Mouse (Mus musculus) embryonic facial prominence, embryonic 15.5 days (tissue): Measurements from ENCODE around the gene F2rl2. TPM values are rescaled to one million over a fixed set of nuclear protein-coding genes. Genes with fewer than 3 reads are reported as not detected.

Experiments used
- ATAC-seq: fragments of 200-750 bp; cut with Nextera tagmentation; 2 replicates; pipeline ENCODE4 v1.8.0; 2017; ENCODE audit warnings: low read depth, moderate TSS enrichment; ENCODE audit not compliant: insufficient number of reproducible peaks, low FRiP score, low TSS enrichment
- H3K27ac ChIP-seq: fragments of 300-500 bp; sonication (generic); replicated peaks from 2 replicates; pipeline ENCODE4 v1.5.1; 2015; ENCODE audit warnings: mild to moderate bottlenecking, inconsistent platforms
- H3K27me3 ChIP-seq: fragments of 300-500 bp; sonication (generic); 2 replicates; pipeline ENCODE4 v1.6.1; 2015; ENCODE audit warnings: inconsistent platforms
- H3K36me3 ChIP-seq: fragments of 300-500 bp; sonication (generic); 2 replicates; pipeline ENCODE4 v1.6.1; 2015; ENCODE audit warnings: mild to moderate bottlenecking, inconsistent platforms
- H3K4me1 ChIP-seq: fragments of 300-500 bp; sonication (generic); 2 replicates; pipeline ENCODE4 v1.6.1; 2015; ENCODE audit warnings: inconsistent platforms
- H3K4me2 ChIP-seq: fragments of 300-500 bp; sonication (generic); replicated peaks from 2 replicates; pipeline ENCODE4 v1.6.1; 2015; ENCODE audit warnings: mild to moderate bottlenecking, inconsistent platforms
- H3K4me3 ChIP-seq: fragments of 300-500 bp; sonication (generic); replicated peaks from 2 replicates; pipeline ENCODE4 v1.5.1; 2015; ENCODE audit warnings: mild to moderate bottlenecking, inconsistent platforms
- H3K9ac ChIP-seq: fragments of 300-500 bp; sonication (generic); 2 replicates; pipeline ENCODE4 v1.6.1; 2015; ENCODE audit warnings: inconsistent platforms
- H3K9me3 ChIP-seq: fragments of 300-500 bp; sonication (generic); replicated peaks from 2 replicates; pipeline ENCODE4 v1.6.1; 2016; ENCODE audit warnings: inconsistent platforms
- WGBS: fragments of 180-500 bp; shearing (Covaris S2); methylation state at CpG from one replicate; pipeline ENCODE4 v1.1.7; 2015; 5-methylcytosine and 5-hydroxymethylcytosine counted together
- polyA plus RNA-seq: library from polyadenylated mRNA; unstranded; fragments of >200 nt; fragmentation: Nextera tagmentation; extraction: Ambion mirVana; gene quantifications from 2 replicates; pipeline ENCODE4 v1.2.1, GENCODE M21; 2015

Gene F2rl2
- polyA plus RNA-seq, 1 experiment from 2014 or later: 0.31 TPM

- 89% methylated on average over 5 of the region's 5 CpGs for WGBS
- Histone ChIP-seq H3K9me3 (no peaks in the 10 kb centered on the region), H3K4me1 (no peaks in the 10 kb centered on the region), H3K27ac (no peak overlapping the region), H3K36me3 (peaks cover 21% of the 10 kb centered on the region), H3K4me3 (no peak overlapping the region), H3K9ac (no peak overlapping the region), H3K4me2 (no peak overlapping the region), H3K27me3 (no peaks in the 10 kb centered on the region)
- ATAC-seq: no peak
Observed at GRCm38 (mm10) chr13:95670534-95670933, 26.1 kb upstream of the F2rl2 start.

DNA sequence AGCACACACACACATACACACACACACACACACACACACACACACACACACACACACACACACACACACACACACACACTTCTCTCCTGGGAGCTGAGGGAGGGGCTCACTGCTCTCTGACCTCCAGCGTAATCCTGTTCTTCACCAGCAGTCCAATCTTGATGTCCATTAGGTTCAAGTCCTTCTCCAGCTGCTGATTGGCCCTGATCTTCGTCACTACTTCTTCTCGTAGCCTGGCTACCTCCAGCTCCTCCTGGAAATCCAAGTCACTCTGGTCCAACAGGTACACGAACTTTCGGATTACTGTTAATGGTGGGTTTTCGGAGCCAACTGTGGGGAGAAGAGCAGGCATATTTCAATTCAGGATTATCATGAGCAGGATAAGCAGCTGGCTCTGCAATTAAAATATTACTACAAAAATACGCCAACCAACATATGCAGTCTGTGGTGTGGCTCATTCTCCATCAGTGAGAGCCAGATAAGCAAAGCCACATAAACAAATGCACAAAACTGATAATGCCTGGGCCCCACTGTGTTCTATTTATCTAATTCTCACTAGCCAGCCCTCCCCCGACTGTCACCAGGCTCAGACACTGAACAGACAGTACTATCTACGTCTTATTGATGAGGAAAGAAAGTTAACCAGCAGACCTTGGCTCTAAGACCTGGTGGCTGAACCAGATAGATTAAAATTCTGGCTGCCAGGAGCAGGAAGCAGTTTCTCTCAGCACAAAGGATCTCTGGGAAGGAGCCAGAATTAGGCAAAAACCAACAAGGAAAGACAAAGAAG is 25.4 kb upstream of the F2rl2 start:
- Histone ChIP-seq H3K9me3 (no peaks in the 10 kb centered on the region), H3K27me3 (no peaks in the 10 kb centered on the region), H3K4me2 (no peak overlapping the region), H3K4me1 (no peaks in the 10 kb centered on the region), H3K27ac (no peak overlapping the region), H3K36me3 (peaks cover 21% of the 10 kb centered on the region), H3K4me3 (no peak overlapping the region), H3K9ac (no peak overlapping the region)
- 83% methylated on average over 9 of the region's 9 CpGs for WGBS
- no peak for ATAC-seq

DNA sequence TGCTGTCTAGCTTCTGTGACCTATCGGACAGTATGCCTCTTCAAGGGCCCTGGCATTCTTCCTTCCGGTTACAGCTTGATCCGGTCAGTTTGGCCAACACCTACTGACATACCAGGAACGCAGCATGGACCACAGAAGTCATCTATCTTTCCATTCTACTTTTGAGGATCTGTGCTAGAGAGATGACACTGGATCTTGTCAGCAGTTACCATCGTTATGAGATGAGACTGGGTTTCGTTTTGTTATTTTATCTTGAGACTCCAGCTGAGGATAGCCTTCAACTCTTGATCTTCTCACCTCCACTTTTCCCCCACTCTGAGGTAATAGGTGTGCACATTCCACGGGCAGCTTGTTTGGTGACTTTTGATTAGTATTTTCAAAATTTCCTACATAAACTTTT is 24.3 kb upstream of the F2rl2 start:
- Histone ChIP-seq H3K4me3 (no peak overlapping the region), H3K4me1 (no peaks in the 10 kb centered on the region), H3K27me3 (no peaks in the 10 kb centered on the region), H3K36me3 (peaks cover 21% of the 10 kb centered on the region), H3K27ac (no peak overlapping the region), H3K9ac (no peak overlapping the region), H3K4me2 (no peak overlapping the region), H3K9me3 (no peaks in the 10 kb centered on the region)
- no peak for ATAC-seq
- 94% methylated on average over 7 of the region's 7 CpGs for WGBS

GRCm38 (mm10) chr13:95679078-95679477 is 17.6 kb upstream of the F2rl2 start:
- no peak overlapping the region for H3K9ac ChIP-seq
- H3K4me2 ChIP-seq: no peak overlapping the region
- no peaks in the 10 kb centered on the region for H3K9me3 ChIP-seq
- no peaks in the 10 kb centered on the region for H3K4me1 ChIP-seq
- WGBS: 80% methylated on average over 5 of the region's 5 CpGs
- no peaks in the 10 kb centered on the region for H3K27me3 ChIP-seq
- no peak for ATAC-seq
- H3K27ac ChIP-seq: no peak overlapping the region
- H3K36me3 ChIP-seq: peaks cover 15% of the 10 kb centered on the region; the same call in 1 of the 2 replicates
- H3K4me3 ChIP-seq: no peak overlapping the region

DNA sequence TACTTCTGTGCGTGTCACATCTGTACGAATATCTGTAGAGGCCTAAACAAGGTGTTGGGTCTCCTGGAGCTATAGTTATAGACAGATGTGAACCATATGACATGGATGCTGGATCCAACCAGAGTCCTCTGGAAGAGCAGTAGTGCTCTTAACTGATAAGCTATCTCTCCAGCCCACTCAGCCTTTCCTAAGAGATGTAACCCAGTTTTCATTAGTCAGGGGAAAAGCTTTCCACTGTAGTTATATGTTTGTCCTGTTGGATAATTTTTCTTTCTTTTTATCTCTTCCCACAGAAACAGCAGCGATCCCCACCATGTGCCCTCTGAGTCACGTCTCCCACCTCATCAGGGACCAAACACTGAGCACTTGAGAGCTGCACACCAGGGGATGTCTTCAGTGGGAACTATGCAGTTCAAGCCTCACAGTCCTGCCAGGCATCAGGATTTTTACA is 17.1 kb upstream of the F2rl2 start:
- Histone ChIP-seq H3K4me1 (no peaks in the 10 kb centered on the region), H3K4me2 (no peak overlapping the region)

DNA sequence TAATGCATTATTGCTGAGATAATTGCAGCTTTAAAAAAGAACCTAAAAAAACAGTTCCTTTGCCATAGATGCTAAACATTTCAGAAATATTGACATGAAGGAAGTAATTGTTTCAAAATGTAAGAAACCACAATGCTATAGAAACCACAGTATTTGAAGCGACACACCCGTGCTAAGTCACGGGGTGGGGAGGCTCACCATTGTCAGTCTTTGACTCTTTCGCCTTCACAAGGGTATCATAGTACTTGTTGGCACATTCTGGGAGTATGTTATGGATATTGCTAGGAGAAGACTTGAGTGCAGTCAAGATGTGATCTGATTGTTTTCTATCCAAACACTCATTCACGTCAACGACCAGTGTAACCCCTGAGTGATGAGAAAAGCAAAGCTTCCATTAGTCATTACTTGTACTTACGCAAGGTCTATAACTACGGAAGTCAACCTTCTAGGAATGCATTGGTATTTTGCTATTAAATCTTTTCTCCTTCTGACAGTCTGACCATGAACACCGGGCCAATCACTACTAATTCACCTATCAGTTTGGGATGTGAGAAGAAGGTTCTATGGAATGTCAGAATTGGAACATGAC is 11.9 kb upstream of the F2rl2 start:
- ATAC-seq: no peak

More for the DNA sequence above, 17.1 kb upstream of the F2rl2 start:
- WGBS: 86% methylated on average over 4 of the region's 4 CpGs
- H3K4me3 ChIP-seq: no peak overlapping the region
- ATAC-seq: no peak
- H3K27me3 ChIP-seq: no peaks in the 10 kb centered on the region
- no peak overlapping the region for H3K9ac ChIP-seq
- no peaks in the 10 kb centered on the region for H3K9me3 ChIP-seq
- no peak overlapping the region for H3K27ac ChIP-seq
- peaks cover 12% of the 10 kb centered on the region; the same call in 1 of the 2 replicates for H3K36me3 ChIP-seq

DNA sequence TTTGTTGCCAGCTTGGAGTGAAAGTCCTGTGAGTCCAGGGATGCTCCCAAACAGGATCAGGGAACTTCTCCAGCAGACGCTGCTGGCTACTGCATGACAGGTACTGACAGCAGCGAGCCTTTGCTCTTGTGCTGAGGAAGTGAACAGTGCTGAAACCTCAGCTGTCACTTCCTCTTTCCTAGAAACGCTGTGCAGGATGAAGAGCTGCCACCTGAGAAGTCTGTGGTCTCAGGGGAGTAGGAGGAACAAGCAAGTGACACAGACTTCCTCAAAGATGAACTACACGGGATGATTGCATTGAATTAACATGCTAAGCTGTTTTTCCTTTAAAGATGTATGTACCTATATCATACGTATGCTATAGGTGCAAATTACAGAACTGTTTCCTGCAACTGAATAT is 10.9 kb upstream of the F2rl2 start:
- H3K4me1 ChIP-seq: no peaks in the 10 kb centered on the region
- no peak overlapping the region for H3K4me3 ChIP-seq
- no peaks in the 10 kb centered on the region for H3K27me3 ChIP-seq
- 54% methylated on average over 5 of the region's 5 CpGs for WGBS
- peaks cover 12% of the 10 kb centered on the region; the same call in 1 of the 2 replicates for H3K36me3 ChIP-seq
- no peak for ATAC-seq
- H3K4me2 ChIP-seq: no peak overlapping the region
- no peak overlapping the region for H3K27ac ChIP-seq
- no peak overlapping the region for H3K9ac ChIP-seq
- no peaks in the 10 kb centered on the region for H3K9me3 ChIP-seq

More for the DNA sequence above, 11.9 kb upstream of the F2rl2 start:
- H3K36me3 ChIP-seq: peaks cover 12% of the 10 kb centered on the region; the same call in 1 of the 2 replicates
- H3K9me3 ChIP-seq: no peaks in the 10 kb centered on the region
- WGBS: 82% methylated on average over 9 of the region's 9 CpGs
- no peak overlapping the region for H3K4me3 ChIP-seq
- no peak overlapping the region for H3K4me2 ChIP-seq
- H3K27ac ChIP-seq: no peak overlapping the region
- H3K9ac ChIP-seq: no peak overlapping the region
- H3K4me1 ChIP-seq: no peaks in the 10 kb centered on the region
- H3K27me3 ChIP-seq: no peaks in the 10 kb centered on the region

GRCm38 (mm10) chr13:95688576-95688975 is 8.1 kb upstream of the F2rl2 start:
- H3K9me3 ChIP-seq: no peaks in the 10 kb centered on the region
- WGBS: 96% methylated on average over 1 of the region's 1 CpGs
- no peak overlapping the region for H3K4me3 ChIP-seq
- no peaks in the 10 kb centered on the region for H3K36me3 ChIP-seq
- no peak for ATAC-seq
- no peaks in the 10 kb centered on the region for H3K4me1 ChIP-seq
- no peaks in the 10 kb centered on the region for H3K27me3 ChIP-seq
- no peak overlapping the region for H3K4me2 ChIP-seq
- no peak overlapping the region for H3K27ac ChIP-seq
- H3K9ac ChIP-seq: no peak overlapping the region

DNA sequence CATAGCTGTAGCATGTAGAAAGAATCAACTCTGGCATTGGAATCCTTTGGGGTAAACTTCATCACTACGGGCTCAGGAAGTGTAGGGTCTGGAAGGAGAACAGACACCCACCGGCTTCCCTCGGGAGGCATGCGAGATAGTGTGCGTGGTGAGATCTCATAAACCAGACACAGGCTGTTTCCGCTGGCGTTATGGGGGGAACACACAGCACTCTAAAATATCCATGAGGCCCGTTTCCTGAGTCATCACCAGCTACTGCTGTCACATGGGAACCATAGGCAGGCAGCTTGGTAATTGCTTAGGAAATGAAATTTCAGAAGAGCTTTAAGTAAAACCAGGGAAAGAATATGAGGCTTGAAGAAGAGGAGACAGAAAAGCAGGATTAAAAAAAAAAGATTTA is 4.5 kb upstream of the F2rl2 start:
- H3K27ac ChIP-seq: no peak overlapping the region
- H3K27me3 ChIP-seq: no peaks in the 10 kb centered on the region
- 67% methylated on average over 8 of the region's 8 CpGs for WGBS
- H3K4me2 ChIP-seq: no peak overlapping the region
- H3K36me3 ChIP-seq: no peaks in the 10 kb centered on the region
- H3K9me3 ChIP-seq: no peaks in the 10 kb centered on the region
- no peak overlapping the region for H3K9ac ChIP-seq
- no peak for ATAC-seq
- no peak overlapping the region for H3K4me3 ChIP-seq
- H3K4me1 ChIP-seq: no peaks in the 10 kb centered on the region

- Histone ChIP-seq H3K4me3 (no peak overlapping the region), H3K4me1 (no peaks in the 10 kb centered on the region), H3K36me3 (no peaks in the 10 kb centered on the region), H3K27ac (no peak overlapping the region), H3K27me3 (no peaks in the 10 kb centered on the region), H3K9ac (no peak overlapping the region), H3K9me3 (no peaks in the 10 kb centered on the region), H3K4me2 (no peak overlapping the region)
- 96% methylated on average over 9 of the region's 9 CpGs for WGBS
- no peak for ATAC-seq
Observed at GRCm38 (mm10) chr13:95696120-95696653, 466 bp upstream of the F2rl2 start.

- Histone ChIP-seq H3K4me1 (no peaks in the 10 kb centered on the region), H3K27me3 (no peaks in the 10 kb centered on the region), H3K4me2 (no peak overlapping the region), H3K27ac (no peak overlapping the region), H3K36me3 (no peaks in the 10 kb centered on the region), H3K9me3 (no peaks in the 10 kb centered on the region), H3K4me3 (no peak overlapping the region), H3K9ac (no peak overlapping the region)
- WGBS: 45% methylated on average over 6 of the region's 6 CpGs
- no peak for ATAC-seq
Observed at GRCm38 (mm10) chr13:95697874-95698273, 1.2 kb downstream of the F2rl2 start.
